Mouse (Mus musculus) liver, embryonic 14.5 days (tissue): Measurements from ENCODE around the gene Tmem198. TPM values are rescaled to one million over a fixed set of nuclear protein-coding genes. Genes with fewer than 3 reads are reported as not detected.

Source experiments
- ATAC-seq: fragments of 200-750 bp; cut with Nextera tagmentation; 2 replicates; pipeline ENCODE4 v1.8.0; 2017; ENCODE audit warnings: moderate number of reproducible peaks, mild to moderate bottlenecking, moderate library complexity; ENCODE audit not compliant: insufficient read depth
- DNase-seq, 3 experiments: peaks; one replicate each; pipeline ENCODE4 v3.0.0-alpha.2; 2012 to 2013; ENCODE audit warnings: low read depth in 3 of 3, low spot score in 3 of 3
- H3K27ac ChIP-seq: fragments of 300-500 bp; sonication (generic); 2 replicates; pipeline ENCODE4 v1.5.1; 2014; ENCODE audit warnings: moderate library complexity, mild to moderate bottlenecking, control low read depth, inconsistent platforms
- H3K27me3 ChIP-seq: fragments of 300-500 bp; sonication (generic); 2 replicates; pipeline ENCODE4 v1.6.1; 2014; ENCODE audit warnings: mild to moderate bottlenecking, low read length, moderate library complexity; ENCODE audit not compliant: control insufficient read depth, insufficient read depth
- H3K36me3 ChIP-seq: fragments of 300-500 bp; sonication (generic); replicated peaks from 2 replicates; pipeline ENCODE4 v1.6.1; 2014; ENCODE audit warnings: low read depth; ENCODE audit not compliant: control insufficient read depth, insufficient read depth
- H3K4me1 ChIP-seq, 2 experiments: fragments of 200-500 bp in 1 of 2; fragments of 300-500 bp in 1 of 2; sonication (generic) in 1 of 2; replicated peaks; 2 replicates each; pipeline ENCODE4 v1.6.1; 2012 to 2014; ENCODE audit warnings: antibody characterized with exemption in 1 of 2, inconsistent platforms in 1 of 2, low read length in 1 of 2; ENCODE audit not compliant: control insufficient read depth in 2 of 2, insufficient read depth in 2 of 2
- H3K4me2 ChIP-seq: fragments of 300-500 bp; sonication (generic); 2 replicates; pipeline ENCODE4 v1.6.1; 2014; ENCODE audit warnings: low read depth, mild to moderate bottlenecking, control low read depth, moderate library complexity
- H3K4me3 ChIP-seq, 2 experiments: fragments of 200-500 bp in 1 of 2; fragments of 300-500 bp in 1 of 2; sonication (generic) in 1 of 2; 2 replicates each; pipeline ENCODE4 v1.5.1; 2012 to 2014; ENCODE audit warnings: low read depth in 2 of 2, low read length in 2 of 2, mild to moderate bottlenecking in 2 of 2, control low read depth in 1 of 2, inconsistent platforms in 1 of 2, moderate library complexity in 1 of 2; ENCODE audit not compliant: insufficient read depth in 1 of 2
- H3K9ac ChIP-seq: fragments of 300-500 bp; sonication (generic); replicated peaks from 2 replicates; pipeline ENCODE4 v1.6.1; 2014; ENCODE audit warnings: mild to moderate bottlenecking, control low read depth, moderate library complexity
- H3K9me3 ChIP-seq: fragments of 300-500 bp; sonication (generic); 2 replicates; pipeline ENCODE4 v1.6.1; 2016; ENCODE audit warnings: low read length, mixed read lengths; ENCODE audit not compliant: control insufficient read depth
- CTCF ChIP-seq: IDR thresholded peaks from 2 replicates; pipeline ENCODE4 v1.5.1; 2016; ENCODE audit warnings: antibody characterized with exemption, low read depth, control low read depth
- EP300 ChIP-seq: IDR thresholded peaks from 2 replicates; pipeline ENCODE4 v1.6.1; 2016; ENCODE audit warnings: antibody characterized with exemption, low read depth
- WGBS: fragments of 180-500 bp; shearing (Covaris S2); extraction: QIAGEN DNeasy Blood & Tissue Kit; methylation state at CpG from one replicate; pipeline ENCODE4 v1.1.7; 2014; ENCODE audit not compliant: insufficient replicate concordance; 5-methylcytosine and 5-hydroxymethylcytosine counted together
- polyA plus RNA-seq, 2 experiments: library from polyadenylated mRNA; depleted of rRNA in 1 of 2; stranded (reverse) in 1 of 2; unstranded in 1 of 2; fragments of >200 nt; fragmentation: Nextera tagmentation in 1 of 2; extraction: Ambion mirVana in 1 of 2; gene quantifications; 2 replicates each; pipeline versions ENCODE4 v1.2.1 to v1.2.3; 2012 to 2014

Gene Tmem198
- polyA plus RNA-seq, 2 experiments, result 0.09 to 0.13 TPM

DNA sequence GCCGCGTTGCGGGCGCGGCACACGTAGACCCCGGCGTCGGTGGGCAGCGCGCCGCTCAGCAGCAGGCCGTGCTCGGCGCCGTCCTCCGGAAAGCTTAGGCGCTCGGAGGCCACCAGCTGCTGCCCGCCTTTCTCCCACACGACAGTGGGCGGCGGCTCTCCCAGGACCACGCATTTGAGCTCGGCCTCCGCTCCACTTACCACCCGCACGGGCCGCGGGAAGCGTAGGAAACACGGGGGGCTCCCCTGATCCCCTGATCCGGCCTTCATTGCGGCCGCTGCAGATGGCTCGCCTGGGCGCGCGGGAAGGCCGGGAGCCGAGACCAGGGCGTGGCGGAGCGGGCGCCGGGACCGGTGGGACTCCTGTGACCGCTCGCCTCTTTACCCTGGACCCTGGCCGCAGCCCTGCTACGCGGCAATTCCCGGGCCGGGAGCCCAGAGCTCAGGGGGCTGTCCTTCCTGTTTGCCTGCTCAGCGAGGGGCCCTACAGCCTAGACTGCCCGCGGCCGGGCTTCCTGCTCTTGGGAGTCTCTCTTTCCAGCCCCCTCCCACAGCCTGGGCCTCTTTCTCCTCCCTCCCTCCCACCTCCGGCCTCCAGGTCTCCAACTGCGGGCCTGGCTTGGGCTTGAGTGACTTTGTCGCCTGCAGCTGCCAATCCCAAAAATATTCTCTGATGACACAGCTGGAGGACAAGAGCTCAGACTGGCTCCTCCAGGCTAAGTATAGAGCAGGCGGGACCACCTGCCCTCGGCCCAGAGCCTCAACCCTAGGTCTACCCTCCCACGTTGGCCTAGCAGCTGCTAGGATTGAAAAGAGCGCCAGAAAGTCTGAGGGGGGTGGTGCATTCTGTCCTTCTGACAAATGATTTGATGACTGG is 26.9 kb downstream of the Tmem198 start, which contains the start of gene Obsl1:
Gene Obsl1, minus strand, starts transcription at position 497 of the 876 bp plus-strand sequence.
- H3K4me1 ChIP-seq, result peaks cover 0 to 6% of the 10 kb centered on the region in 2 experiments; a peak in 2 of 4 replicates
- peak within 1 kb of the TSS; percentile 46 to 54 for H3K4me3 ChIP-seq
- peaks cover 29% of the 10 kb centered on the region for H3K27me3 ChIP-seq
- DNase-seq (no peak), ATAC-seq (peak; percentile 74)
- no peaks in the 10 kb centered on the region for H3K9me3 ChIP-seq
- whole genome bisulfite sequencing, result 2% methylated on average over 64 of the region's 65 CpGs
- peak within 1 kb of the TSS; percentile 31 for H3K4me2 ChIP-seq
- no peak for TF ChIP-seq CTCF
- no peaks in the 10 kb centered on the region for H3K36me3 ChIP-seq
- H3K9ac ChIP-seq, result no peak within 1 kb of the TSS; the same call in 1 of the 2 replicates
- H3K27ac ChIP-seq, result no peak within 1 kb of the TSS

DNA sequence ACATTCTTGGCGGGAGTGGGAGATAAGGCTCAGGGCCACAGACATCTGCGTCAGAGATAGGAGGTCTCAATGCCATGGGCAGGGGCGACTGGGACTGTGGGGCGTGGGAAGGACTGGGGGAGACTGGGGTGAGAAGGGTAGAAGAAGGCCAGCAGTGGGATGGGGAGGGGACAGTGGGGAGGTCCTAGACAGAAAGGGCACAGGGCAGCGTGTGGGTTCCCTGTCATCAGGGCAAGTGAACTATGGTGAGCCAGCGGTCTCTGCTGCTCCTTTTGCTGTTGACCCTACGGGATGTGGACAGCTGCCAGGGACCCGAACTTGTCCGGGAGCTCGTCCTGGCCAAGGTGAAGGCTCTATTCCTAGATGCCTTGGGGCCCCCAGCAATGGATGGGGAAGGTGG is 27.7 kb downstream of the Tmem198 start, which contains the start of gene Inha:
Gene Inha, plus strand, starts transcription at position 72 of the 400 bp plus-strand sequence.
- Histone ChIP-seq H3K27me3 (peaks cover 29% of the 10 kb centered on the region), H3K9me3 (no peaks in the 10 kb centered on the region), H3K4me1 (peaks cover 0 to 8% of the 10 kb centered on the region in 2 experiments; a peak in 2 of 4 replicates), H3K27ac (no peak within 1 kb of the TSS), H3K9ac (no peak within 1 kb of the TSS; the same call in 1 of the 2 replicates), H3K4me2 (peak within 1 kb of the TSS; percentile 31), H3K36me3 (no peaks in the 10 kb centered on the region), H3K4me3 (peak within 1 kb of the TSS; percentile 46 to 54)
- no peak for DNase-seq
- TF ChIP-seq CTCF (no peak), EP300 (no peak)
- ATAC-seq, result no peak
- WGBS, result 37% methylated on average over 10 of the region's 10 CpGs

DNA sequence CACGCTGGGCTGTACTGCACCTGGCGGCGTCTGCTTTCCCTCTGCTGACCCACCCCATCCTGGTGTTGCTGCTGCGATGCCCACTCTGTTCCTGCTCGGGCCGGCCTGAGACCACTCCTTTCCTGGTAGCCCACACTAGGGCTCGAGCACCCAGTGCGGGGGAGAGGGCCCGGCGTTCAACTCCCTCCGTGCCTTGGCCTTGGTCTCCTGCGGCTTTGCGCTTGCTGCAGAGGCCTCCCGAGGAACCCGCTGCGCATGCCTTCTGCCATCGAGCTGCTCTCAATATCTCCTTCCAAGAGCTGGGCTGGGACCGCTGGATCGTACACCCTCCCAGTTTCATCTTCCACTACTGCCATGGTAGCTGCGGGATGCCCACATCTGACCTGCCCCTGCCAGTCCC is 30.3 kb downstream of the Tmem198 start:
- TF ChIP-seq CTCF (no peak), EP300 (no peak)
- no peak overlapping the region for H3K4me3 ChIP-seq
- peaks cover 0 to 8% of the 10 kb centered on the region in 2 experiments; a peak in 2 of 4 replicates for H3K4me1 ChIP-seq
- peaks cover 23% of the 10 kb centered on the region for H3K27me3 ChIP-seq
- DNase-seq, result no peak
- H3K9ac ChIP-seq, result no peak overlapping the region
- no peak overlapping the region for H3K4me2 ChIP-seq
- WGBS, result 53% methylated on average over 20 of the region's 20 CpGs
- no peaks in the 10 kb centered on the region for H3K36me3 ChIP-seq
- ATAC-seq, result no peak
- no peaks in the 10 kb centered on the region for H3K9me3 ChIP-seq
- no peak overlapping the region for H3K27ac ChIP-seq

DNA sequence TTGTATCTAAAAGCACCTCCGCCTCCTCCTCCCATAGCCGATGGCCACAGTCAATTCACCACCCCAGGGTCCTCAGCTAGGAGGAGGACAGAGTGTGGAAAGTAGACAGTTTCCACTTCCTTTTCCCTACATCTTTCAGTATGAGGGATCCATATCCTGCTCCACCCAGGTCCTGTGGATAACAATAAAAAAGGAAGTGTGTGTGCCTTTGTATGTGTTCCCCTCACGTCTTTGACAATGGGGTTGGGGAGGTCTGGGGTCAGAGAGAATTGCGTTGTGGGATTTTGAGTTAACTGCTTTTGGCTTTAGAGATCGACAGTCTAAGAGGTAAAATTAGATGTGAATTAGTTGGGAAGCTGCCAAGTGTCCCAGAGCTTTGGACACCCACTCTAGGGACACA is 30.8 kb downstream of the Tmem198 start:
- Histone ChIP-seq H3K4me3 (no peak overlapping the region), H3K27me3 (peaks cover 17% of the 10 kb centered on the region), H3K4me2 (no peak overlapping the region), H3K36me3 (no peaks in the 10 kb centered on the region), H3K9me3 (no peaks in the 10 kb centered on the region), H3K27ac (no peak overlapping the region), H3K9ac (no peak overlapping the region), H3K4me1 (peaks cover 0 to 8% of the 10 kb centered on the region in 2 experiments; a peak in 2 of 4 replicates)
- TF ChIP-seq EP300 (no peak), CTCF (no peak)
- no peak for DNase-seq
- no peak for ATAC-seq
- 33% methylated on average over 5 of the region's 5 CpGs for WGBS

DNA sequence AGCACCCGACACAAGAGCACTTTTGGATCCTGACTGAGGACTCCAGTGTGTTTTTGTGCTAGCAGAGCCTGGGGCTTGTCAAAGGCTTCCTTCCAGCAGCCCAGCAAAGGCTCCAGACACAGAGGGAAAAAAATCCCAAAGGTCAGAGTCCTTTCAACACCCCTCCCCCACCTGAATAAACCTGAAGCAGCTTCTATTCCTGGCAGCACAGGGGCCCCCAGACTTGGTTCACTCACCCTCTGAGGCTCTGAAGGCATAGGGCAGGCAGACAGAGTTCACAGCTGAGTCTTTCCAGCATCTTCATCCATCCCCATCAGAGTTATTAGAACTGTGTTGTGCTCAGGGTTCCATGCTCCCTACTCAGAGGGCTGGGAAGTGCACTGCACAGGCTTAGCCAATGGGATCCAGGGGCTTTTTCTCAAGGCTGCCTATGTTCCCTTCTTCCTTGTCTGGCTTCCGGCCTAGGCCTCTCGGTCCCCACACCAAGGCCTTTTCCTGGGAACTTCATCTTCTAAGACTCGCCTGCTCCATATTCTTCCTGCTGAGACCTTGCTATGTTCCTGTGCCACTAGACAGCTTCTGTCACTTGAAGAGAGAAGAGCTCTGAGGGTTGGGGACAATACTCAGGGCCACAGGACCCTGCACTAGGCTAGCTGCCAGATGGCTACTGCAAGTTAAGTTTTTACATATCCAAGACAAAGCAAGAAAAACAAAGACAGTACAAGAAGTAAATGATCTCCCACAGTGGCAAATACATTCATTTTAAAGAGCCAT is 32.3 kb downstream of the Tmem198 start:
- H3K27ac ChIP-seq, result no peak overlapping the region
- H3K36me3 ChIP-seq, result no peaks in the 10 kb centered on the region
- H3K4me1 ChIP-seq, result peaks cover 0 to 8% of the 10 kb centered on the region in 2 experiments; a peak in 2 of 4 replicates
- no peak overlapping the region for H3K4me3 ChIP-seq
- no peak overlapping the region for H3K9ac ChIP-seq
- DNase-seq (no peak), ATAC-seq (no peak)
- TF ChIP-seq EP300 (no peak), CTCF (no peak)
- 53% methylated on average over 4 of the region's 4 CpGs for WGBS
- peaks cover 2% of the 10 kb centered on the region; the same call in 1 of the 2 replicates for H3K27me3 ChIP-seq
- no peaks in the 10 kb centered on the region for H3K9me3 ChIP-seq
- H3K4me2 ChIP-seq, result no peak overlapping the region
